Mouse (Mus musculus) cerebellum, postnatal 25 days (tissue): ENCODE results near the gene Hist2h2bb.
"Not testable (repeated sequence)": the region's sequence is repeated elsewhere in the genome, so short reads cannot be mapped to it uniquely, and the experiment has no call there.

ENCODE experiments used
- DNase-seq, 2 experiments: peaks; one replicate each; pipeline ENCODE4 v3.0.0; 2021; ENCODE audit warnings: mixed read lengths in 2 of 2

Hist2h2bb gene

DNA sequence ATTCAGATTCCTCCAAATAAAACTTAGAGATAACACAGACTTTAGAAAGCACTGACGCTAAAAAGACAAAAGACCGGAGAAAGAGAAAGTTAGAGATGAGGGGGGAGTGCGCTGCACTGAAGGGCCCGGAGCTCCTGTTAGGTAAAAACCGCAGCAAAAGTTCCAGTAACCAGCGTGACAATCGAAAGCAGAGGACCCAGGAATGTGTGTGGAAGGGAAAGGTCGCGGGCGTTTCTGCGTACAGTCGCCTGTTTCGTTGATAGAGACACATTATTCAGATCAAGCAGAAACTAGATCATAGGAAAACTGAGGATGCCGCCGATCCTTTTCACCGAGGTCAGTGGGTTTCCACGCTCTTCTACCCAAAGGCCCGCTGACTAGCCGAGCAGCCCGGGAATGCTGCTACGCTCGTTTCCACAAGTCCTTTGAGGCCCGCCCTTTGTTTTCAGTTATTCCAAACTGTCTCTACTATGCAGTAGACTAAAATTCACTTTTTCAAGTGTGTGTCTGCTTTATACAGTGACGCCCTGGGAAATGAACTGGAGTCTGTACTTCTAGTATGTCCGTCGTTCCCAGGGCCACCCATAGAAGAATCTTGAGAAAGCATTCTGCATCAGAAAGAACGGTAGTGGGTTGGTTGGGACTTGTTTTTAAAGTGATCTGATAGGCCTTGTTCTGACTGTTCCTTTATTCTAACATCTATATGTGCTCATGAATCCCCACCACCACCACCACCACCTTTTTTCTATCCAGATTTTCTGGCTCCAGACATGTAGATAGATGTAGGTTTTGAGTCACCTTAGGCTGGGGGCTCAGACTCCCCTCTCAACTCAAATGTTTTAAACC lies 5.8 kb upstream of the Hist2h2bb start:
- peak; percentile 61 to 66 for DNase-seq

- DNase-seq = no peak
These were observed 5.1 kb upstream of the Hist2h2bb start for GRCm38 (mm10) chr3:96264404-96264949.

- no peak for DNase-seq
These were observed 3.3 kb upstream of the Hist2h2bb start for GRCm38 (mm10) chr3:96266132-96266710.

DNA sequence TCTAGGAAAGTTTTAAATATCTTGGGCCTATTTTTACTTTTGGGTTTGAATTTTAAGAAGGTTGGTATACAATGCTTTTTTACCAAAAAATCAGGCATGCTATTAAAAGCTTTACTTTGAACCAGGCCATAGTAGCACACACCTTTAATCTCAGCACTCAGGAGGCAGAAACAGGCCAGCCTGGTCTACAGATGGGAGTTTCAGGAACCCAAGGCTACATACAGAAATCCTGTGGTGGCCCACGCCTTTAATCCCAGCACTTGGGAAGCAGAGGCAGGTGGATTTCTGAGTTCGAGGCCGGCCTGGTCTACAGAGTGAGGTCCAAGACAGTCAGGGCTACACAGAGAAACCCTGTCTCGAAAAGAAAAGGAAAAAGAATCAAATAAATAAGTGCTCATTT lies 2.0 kb upstream of the Hist2h2bb start:
- DNase-seq = no peak

- DNase-seq = peak; percentile 85 to 88
These were observed 1.3 kb upstream of the Hist2h2bb start, which contains the start of gene Hist2h3b for GRCm38 (mm10) chr3:96268051-96268775. Hist2h3b (plus strand) TSS chr3:96268654.

GRCm38 (mm10) chr3:96268776-96269378 lies 675 bp upstream of the Hist2h2bb start:
- DNase-seq = peak; percentile 38 to 52

- DNase-seq = no peak
These were observed 4.3 kb downstream of the Hist2h2bb start for GRCm38 (mm10) chr3:96273591-96274465.

- DNase-seq = peak in 1 of 2 experiments; percentile 61
These were observed 7.9 kb downstream of the Hist2h2bb start for GRCm38 (mm10) chr3:96277428-96277799.

DNA sequence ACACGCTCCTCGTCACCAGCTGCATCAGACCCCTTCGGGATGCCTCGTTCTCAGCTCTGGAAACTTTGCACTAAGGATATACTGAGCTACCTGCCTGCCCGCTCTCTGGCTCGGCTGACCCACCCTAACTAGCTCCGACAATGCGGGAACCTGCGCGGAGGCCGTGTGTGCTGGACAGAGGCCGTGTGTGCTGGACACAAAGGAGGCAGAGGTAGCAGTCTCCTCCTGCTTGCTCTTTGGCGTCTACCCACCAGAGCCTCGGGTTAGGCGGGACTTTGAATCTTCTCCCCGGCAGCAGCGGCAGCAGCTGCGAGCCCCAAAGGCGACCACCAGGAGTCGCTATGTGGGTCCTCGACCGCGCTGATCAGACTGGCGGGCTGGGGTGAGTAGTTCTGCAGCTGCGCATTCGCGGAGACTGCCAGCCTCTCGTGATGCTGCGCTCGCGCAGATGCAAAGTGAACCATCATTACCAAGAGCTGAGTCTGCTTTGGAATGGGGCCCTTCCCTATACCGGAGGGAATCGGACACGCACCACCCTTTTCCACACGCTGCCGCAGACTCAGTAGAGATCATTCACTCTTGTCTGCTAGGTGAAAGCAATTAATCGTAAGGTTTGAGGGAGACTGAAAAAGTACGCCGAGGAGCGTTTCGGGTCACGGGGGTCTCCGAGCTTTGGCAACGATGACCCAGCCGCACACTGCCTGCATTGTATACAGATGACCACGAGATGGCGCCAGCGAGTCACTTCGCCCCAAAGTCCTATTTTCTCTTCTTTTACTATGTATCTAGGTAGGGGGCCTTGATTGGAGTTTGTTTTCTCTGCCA lies 8.5 kb downstream of the Hist2h2bb start:
- DNase-seq = peak; percentile 89 to 91

DNA sequence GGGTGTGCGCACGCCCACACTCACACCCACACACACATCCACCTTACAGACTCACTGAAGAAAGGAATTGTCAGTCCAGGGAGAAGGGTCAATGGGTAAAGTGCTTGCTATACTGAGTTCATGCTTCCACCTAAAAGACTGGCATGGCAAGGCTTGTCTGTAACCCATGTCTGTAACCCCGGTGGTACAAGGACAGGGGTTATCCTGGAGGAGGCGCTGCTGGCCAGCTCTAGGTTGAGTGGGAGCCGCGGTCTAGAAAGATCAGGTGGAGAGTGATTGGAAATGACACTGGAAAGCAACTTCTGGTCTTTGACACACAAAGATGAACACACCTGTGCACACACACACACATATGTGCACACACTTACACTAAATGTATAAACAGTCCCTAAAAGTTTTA lies 11.1 kb downstream of the Hist2h2bb start:
- no peak for DNase-seq

- DNase-seq = no peak
These were observed 14.9 kb downstream of the Hist2h2bb start for GRCm38 (mm10) chr3:96284457-96284856.

DNA sequence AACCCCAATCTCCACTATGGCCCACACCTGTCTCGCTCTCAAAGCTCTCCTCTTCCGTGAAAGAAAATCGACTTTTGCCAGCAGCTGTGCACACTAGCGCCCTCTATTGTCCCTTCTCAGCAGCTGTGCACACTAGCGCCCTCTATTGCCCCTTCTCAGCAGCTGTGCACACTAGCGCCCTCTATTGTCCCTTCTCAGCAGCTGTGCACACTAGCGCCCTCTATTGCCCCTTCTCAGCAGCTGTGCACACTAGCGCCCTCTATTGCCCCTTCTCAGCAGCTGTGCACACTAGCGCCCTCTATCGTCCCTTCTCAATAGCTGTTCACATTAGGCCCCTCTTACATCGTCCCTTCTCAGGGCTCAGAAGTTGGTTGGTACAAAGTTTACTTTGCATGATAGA lies 17.8 kb downstream of the Hist2h2bb start:
- DNase-seq = not testable (repeated sequence)

DNA sequence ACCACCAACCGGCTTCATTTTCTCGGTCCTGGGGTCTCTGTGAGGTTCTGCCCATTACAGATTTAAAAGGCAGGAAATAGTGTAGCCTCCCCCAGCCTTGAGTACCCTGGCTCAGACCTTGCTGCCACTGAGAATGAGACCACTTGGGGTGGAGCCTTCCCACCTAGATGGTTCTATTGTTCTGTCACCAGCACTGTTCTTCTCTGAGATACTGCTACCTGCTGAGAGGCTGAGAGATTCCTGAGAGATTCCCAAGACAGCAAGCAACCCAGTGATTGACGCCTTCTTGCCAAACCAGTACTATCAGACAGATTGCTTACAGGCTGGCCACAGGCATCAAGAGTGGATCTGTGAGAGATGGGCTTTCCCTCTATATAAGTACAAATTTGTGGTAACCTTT lies 19.6 kb downstream of the Hist2h2bb start:
- no peak for DNase-seq

DNA sequence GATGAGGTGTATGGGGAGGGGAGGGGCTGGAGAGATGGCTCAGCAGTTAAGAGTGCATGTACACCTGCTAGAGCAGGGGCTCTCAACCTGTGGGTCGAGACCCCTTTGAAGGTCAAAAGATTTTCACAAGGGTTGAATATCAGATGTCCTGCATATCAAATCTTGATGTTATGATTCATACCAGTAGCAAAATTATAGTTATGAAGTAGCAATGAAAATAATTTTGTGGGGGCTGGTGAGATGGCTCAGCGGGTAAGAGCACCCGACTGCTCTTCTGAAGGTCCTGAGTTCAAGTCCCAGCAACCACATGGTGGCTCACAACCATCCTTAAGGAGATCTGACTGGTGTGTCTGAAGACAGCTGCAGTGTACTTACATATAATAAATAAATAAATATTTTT lies 21.2 kb downstream of the Hist2h2bb start:
- DNase-seq = not testable (repeated sequence)

GRCm38 (mm10) chr3:96292641-96293040 lies 23.1 kb downstream of the Hist2h2bb start:
- DNase-seq = no peak

- no peak for DNase-seq
These were observed 23.8 kb downstream of the Hist2h2bb start for GRCm38 (mm10) chr3:96293368-96293767.

DNA sequence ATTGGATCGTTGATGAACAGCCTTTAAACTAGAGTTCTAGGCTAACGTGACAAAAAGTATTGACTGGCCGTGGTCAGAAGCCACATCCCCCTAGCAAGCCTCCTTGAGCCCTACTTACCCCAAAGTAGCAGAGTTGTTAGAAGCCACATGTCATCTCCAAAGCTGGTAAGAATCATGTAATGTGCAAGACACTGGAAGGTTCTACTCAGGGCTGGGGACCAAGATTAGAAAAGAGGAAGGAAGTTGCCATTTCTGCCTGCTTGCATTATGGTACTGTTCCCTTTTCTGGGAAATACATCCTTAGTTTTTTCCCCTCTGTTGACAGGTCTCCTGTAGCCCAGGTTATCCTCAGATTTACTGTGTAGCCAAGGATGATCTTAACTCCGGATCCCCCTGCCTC lies 24.2 kb downstream of the Hist2h2bb start, which contains the start of gene Fcgr1:
TSS of gene Fcgr1 (minus strand) at position 183 of the 400 bp plus-strand sequence.
- DNase-seq = no peak

DNA sequence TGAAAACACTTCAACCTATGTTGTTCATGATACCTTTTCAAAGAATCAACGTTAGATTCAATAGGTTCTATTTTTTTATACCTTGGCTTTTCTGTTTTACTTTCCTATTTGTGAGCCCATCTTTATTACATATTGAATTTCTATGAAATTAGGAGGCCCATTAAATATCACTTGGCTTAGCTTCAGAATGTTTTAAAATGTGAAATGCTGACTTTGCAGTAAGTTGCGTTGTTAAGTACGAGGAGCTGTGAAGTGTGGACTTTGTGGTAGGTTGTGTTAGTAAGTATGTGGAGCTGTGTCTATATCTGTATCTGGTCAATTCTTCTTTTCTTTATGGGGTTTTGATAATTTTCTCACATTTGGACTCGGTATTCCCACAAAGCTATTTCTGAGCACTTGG lies 28.8 kb downstream of the Hist2h2bb start:
- no peak for DNase-seq

DNA sequence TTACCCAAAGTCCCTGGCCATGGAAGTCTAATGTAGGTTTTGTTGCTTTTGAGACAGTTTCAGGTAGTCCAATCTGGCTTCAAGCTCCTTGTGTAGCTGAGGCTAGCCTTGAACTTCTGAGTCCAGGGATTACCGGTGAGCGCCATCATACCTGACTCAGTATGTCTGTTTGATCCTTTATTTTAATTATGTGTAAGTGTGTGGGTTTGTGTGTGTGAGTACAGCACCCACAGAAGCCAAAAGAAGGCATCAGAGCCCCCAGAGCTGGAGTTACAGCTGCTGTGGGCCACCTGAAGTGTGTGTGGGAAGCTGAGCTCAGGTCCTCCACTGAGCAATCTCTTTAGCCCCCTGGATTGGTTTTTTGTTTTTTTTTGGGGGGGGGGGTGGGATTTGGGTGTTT lies 30.0 kb downstream of the Hist2h2bb start:
- DNase-seq = no peak

GRCm38 (mm10) chr3:96300706-96301529 lies 31.4 kb downstream of the Hist2h2bb start:
- DNase-seq = no peak
